Mouse (Mus musculus) MEL (cell line): ENCODE data around the gene A730061H03Rik. TPM values are rescaled to one million over a fixed set of nuclear protein-coding genes. Genes with fewer than 3 reads are reported as not detected.

ENCODE experiments used
- DNase-seq: peaks from one replicate; pipeline ENCODE4 v3.0.0; 2011; ENCODE audit warnings: low read depth, low spot score
- H3K27ac ChIP-seq: 2 replicates; pipeline ENCODE4 v1.5.1; 2012; ENCODE audit warnings: low read depth, mild to moderate bottlenecking, control low read depth, low read length, moderate library complexity; ENCODE audit not compliant: control insufficient read depth
- H3K27me3 ChIP-seq, 2 experiments: fragments of 150-350 bp in 1 of 2; sonication (generic) in 1 of 2; 2 replicates each; pipeline ENCODE4 v1.6.1; 2012; ENCODE audit warnings: low read length in 2 of 2, mild to moderate bottlenecking in 2 of 2, improper control_type of control experiment in 1 of 2, moderate library complexity in 1 of 2; ENCODE audit not compliant: insufficient read depth in 2 of 2, control insufficient read depth in 1 of 2
- H3K36me3 ChIP-seq, 2 experiments: 2 replicates each; pipeline ENCODE4 v1.6.1; 2012 to 2014; ENCODE audit warnings: low read length in 2 of 2, improper control_type of control experiment in 1 of 2, inconsistent platforms in 1 of 2, mild to moderate bottlenecking in 1 of 2; ENCODE audit not compliant: insufficient read depth in 2 of 2, control insufficient read depth in 1 of 2
- H3K4me1 ChIP-seq, 2 experiments: fragments of 150-350 bp in 1 of 2; sonication (generic) in 1 of 2; 2 replicates each; pipeline ENCODE4 v1.6.1; 2012; ENCODE audit warnings: low read length in 2 of 2, improper control_type of control experiment in 1 of 2, mild to moderate bottlenecking in 1 of 2; ENCODE audit not compliant: insufficient read depth in 2 of 2, control insufficient read depth in 1 of 2
- H3K4me3 ChIP-seq, 2 experiments: fragments of 150-350 bp in 1 of 2; sonication (generic) in 1 of 2; 2 replicates each; pipeline ENCODE4 v1.5.1; 2012; ENCODE audit warnings: low read depth in 2 of 2, low read length in 2 of 2, mild to moderate bottlenecking in 2 of 2, moderate library complexity in 2 of 2, control low read depth in 1 of 2, improper control_type of control experiment in 1 of 2; ENCODE audit not compliant: control insufficient read depth in 1 of 2, insufficient read depth in 1 of 2
- H3K79me2 ChIP-seq: 2 replicates; pipeline ENCODE4 v1.6.1; 2012; ENCODE audit warnings: mild to moderate bottlenecking, low read length, moderate library complexity; ENCODE audit not compliant: control insufficient read depth, poor library complexity, insufficient read depth
- H3K9ac ChIP-seq: 2 replicates; pipeline ENCODE4 v1.6.1; 2012; ENCODE audit warnings: low read depth, mild to moderate bottlenecking, control low read depth, low read length, moderate library complexity; ENCODE audit not compliant: control insufficient read depth, poor library complexity, severe bottlenecking
- H3K9me3 ChIP-seq: fragments of 150-350 bp; sonication (generic); replicated peaks from 2 replicates; pipeline ENCODE4 v1.6.1; 2012; ENCODE audit warnings: mild to moderate bottlenecking, low read length, improper control_type of control experiment, moderate library complexity; ENCODE audit not compliant: insufficient read depth
- BHLHE40 ChIP-seq: IDR thresholded peaks from 2 replicates; pipeline ENCODE4 v1.6.1; 2012; ENCODE audit warnings: low read depth, mild to moderate bottlenecking, inconsistent platforms, low read length, improper control_type of control experiment, borderline replicate concordance
- E2F4 ChIP-seq: IDR thresholded peaks from 2 replicates; pipeline ENCODE4 v1.6.1; 2011; ENCODE audit warnings: low read depth, low read length, improper control_type of control experiment, borderline replicate concordance
- EP300 ChIP-seq, 2 experiments: IDR thresholded peaks; 2 replicates each; pipeline ENCODE4 v1.6.1; 2011; ENCODE audit warnings: improper control_type of control experiment in 2 of 2, low read length in 2 of 2, low read depth in 1 of 2, mild to moderate bottlenecking in 1 of 2
- ETS1 ChIP-seq: IDR thresholded peaks from 2 replicates; pipeline ENCODE4 v1.6.1; 2012; ENCODE audit warnings: low read depth, mild to moderate bottlenecking, inconsistent platforms, low read length, improper control_type of control experiment, moderate library complexity
- GATA1 ChIP-seq: IDR thresholded peaks from 2 replicates; pipeline ENCODE4 v1.6.1; 2011; ENCODE audit warnings: low read depth, low read length, improper control_type of control experiment
- KAT2A ChIP-seq: conservative IDR thresholded peaks from 2 replicates; pipeline ENCODE4 v1.6.1; 2012; ENCODE audit warnings: low read depth, low read length, improper control_type of control experiment, inconsistent platforms
- MEF2A ChIP-seq: IDR thresholded peaks from 2 replicates; pipeline ENCODE4 v1.6.1; 2014; ENCODE audit warnings: low read depth, mild to moderate bottlenecking, inconsistent platforms, low read length, improper control_type of control experiment; ENCODE audit not compliant: poor library complexity, insufficient replicate concordance, severe bottlenecking; ENCODE audit errors: extremely low read depth
- MXI1 ChIP-seq: IDR thresholded peaks from 2 replicates; pipeline ENCODE4 v1.6.1; 2011; ENCODE audit warnings: mild to moderate bottlenecking, low read depth, low read length, improper control_type of control experiment
- MYC ChIP-seq: IDR thresholded peaks from 2 replicates; pipeline ENCODE4 v1.6.1; 2011; ENCODE audit warnings: low read depth, mild to moderate bottlenecking, low read length, improper control_type of control experiment, moderate library complexity
- POLR2A ChIP-seq, 2 experiments: IDR thresholded peaks; 2 replicates each; pipeline ENCODE4 v1.6.1; 2011 to 2012; ENCODE audit warnings: low read length in 2 of 2, mild to moderate bottlenecking in 2 of 2, control low read depth in 1 of 2, improper control_type of control experiment in 1 of 2, low read depth in 1 of 2, moderate library complexity in 1 of 2; ENCODE audit not compliant: control insufficient read depth in 1 of 2, insufficient read depth in 1 of 2, poor library complexity in 1 of 2
- POLR2AphosphoS5 ChIP-seq: IDR thresholded peaks from 2 replicates; pipeline ENCODE4 v1.6.1; 2012; ENCODE audit warnings: low read depth, borderline replicate concordance, mild to moderate bottlenecking, inconsistent platforms, low read length, moderate library complexity, mixed read lengths
- RCOR1 ChIP-seq: IDR thresholded peaks from 2 replicates; pipeline ENCODE4 v1.6.1; 2012; ENCODE audit warnings: low read depth, mild to moderate bottlenecking, inconsistent platforms, low read length, improper control_type of control experiment
- SMC3 ChIP-seq: IDR thresholded peaks from 2 replicates; pipeline ENCODE4 v1.6.1; 2011; ENCODE audit warnings: low read depth, low read length, improper control_type of control experiment
- TAL1 ChIP-seq: IDR thresholded peaks from 2 replicates; pipeline ENCODE4 v1.6.1; 2012; ENCODE audit warnings: mild to moderate bottlenecking, inconsistent platforms, low read length, moderate library complexity, mixed read lengths
- UBTF ChIP-seq: IDR thresholded peaks from 2 replicates; pipeline ENCODE4 v1.6.1; 2012; ENCODE audit warnings: low read depth, mild to moderate bottlenecking, inconsistent platforms, low read length, improper control_type of control experiment, moderate library complexity, borderline replicate concordance; ENCODE audit not compliant: insufficient read depth
- USF1 ChIP-seq: IDR thresholded peaks from 2 replicates; pipeline ENCODE4 v1.6.1; 2014; ENCODE audit warnings: low read depth, mild to moderate bottlenecking, inconsistent platforms, low read length, improper control_type of control experiment, moderate library complexity
- ZKSCAN1 ChIP-seq: IDR thresholded peaks from 2 replicates; pipeline ENCODE4 v1.6.1; 2012; ENCODE audit warnings: low read depth, mild to moderate bottlenecking, inconsistent platforms, low read length, improper control_type of control experiment, moderate library complexity
- ZMIZ1 ChIP-seq: IDR thresholded peaks from 2 replicates; pipeline ENCODE4 v1.6.1; 2012; ENCODE audit warnings: low read depth, mild to moderate bottlenecking, inconsistent platforms, low read length, improper control_type of control experiment, moderate library complexity
- polyA plus RNA-seq, 2 experiments: library from polyadenylated mRNA; stranded (reverse) in 1 of 2; unstranded in 1 of 2; fragments of >175 nt in 1 of 2; fragments of >200 nt in 1 of 2; gene quantifications; 2 replicates each; pipeline versions ENCODE4 v1.2.1 to v1.2.4; 2012; ENCODE audit warnings: low replicate concordance in 2 of 2, low read depth in 1 of 2; ENCODE audit not compliant: insufficient read length in 2 of 2, insufficient read depth in 1 of 2, missing spikeins in 1 of 2
- total RNA-seq: library from RNA; depleted of rRNA; stranded (reverse); fragments of 300-350 nt; gene quantifications from 2 replicates; pipeline ENCODE4 v1.2.3, GENCODE M21; 2012

The A730061H03Rik gene
- total and polyA plus RNA-seq, 3 experiments: 0.73 to 0.86 TPM; not detected in 1

DNA sequence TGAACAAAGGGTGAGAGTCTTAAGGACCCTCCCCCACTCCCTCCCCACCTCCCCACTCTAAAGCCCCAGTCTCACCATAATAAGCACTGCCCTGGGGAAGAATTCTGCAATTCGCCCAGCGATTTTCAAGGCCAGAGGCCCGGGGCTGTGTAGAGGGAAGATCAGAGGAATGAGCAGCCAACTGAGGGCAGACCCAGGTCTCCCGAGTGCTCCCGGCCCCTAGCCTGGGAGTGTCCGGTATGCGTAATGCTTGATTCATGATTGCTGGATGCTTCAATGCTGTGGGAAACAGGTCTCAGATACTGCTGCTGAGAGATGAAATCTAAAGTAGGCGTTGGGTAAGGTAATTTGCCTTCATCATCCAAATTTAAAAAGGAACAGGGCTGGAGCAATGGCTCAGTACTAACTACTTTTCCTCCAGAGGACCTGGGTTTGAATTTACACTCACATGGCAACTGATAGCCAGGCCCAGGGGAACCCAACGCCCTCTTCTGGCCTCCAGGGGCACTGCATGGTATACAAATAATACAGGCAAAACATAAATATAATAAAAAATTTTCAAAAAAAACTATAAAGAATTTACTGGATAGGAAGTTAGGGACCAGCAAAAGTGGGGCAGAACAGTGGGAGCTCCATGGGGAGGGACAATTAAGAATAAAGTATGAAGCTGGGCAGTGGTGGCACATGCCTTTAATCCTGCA is 21.9 kb upstream of the A730061H03Rik start (continued):
- no peak for TF ChIP-seq RCOR1
- TF ChIP-seq GATA1: no peak
- TF ChIP-seq EP300 (IDR thresholded peaks at IDR 0.05; ENCODE audit: low read depth in 1 of 2, low read length in 2 of 2): no peak
- TF ChIP-seq POLR2AphosphoS5: no peak
- no peak for TF ChIP-seq BHLHE40
- no peak for TF ChIP-seq ZMIZ1
- TF ChIP-seq MYC: 0 out of 2 replicates have a peak, but pooled peaks have one; percentile 56
- TF ChIP-seq, all 39 proteins: peak for 5

DNA sequence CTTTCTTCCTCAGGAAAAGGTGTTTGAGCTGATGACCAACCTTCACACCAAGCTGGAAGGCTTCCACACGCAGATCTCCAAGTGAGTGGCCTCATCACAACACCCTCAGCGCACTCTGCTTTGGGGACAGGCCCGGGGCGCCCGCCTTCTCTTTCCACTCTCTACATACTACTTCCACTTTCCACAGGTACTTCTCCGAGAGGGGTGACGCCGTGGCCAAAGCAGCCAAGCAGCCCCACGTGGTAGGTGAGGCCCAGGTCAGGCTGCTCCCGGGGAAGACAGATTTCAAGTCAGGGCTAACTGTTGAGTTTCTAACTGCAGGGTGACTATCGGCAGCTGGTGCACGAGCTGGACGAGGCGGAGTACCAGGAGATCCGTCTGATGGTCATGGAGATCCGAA is 20.5 kb upstream of the A730061H03Rik start:
- H3K9ac ChIP-seq: no peak overlapping the region
- no peak overlapping the region for H3K4me3 ChIP-seq
- H3K27me3 ChIP-seq: no peaks in the 10 kb centered on the region
- DNase-seq: no peak
- peaks cover 3 to 22% of the 10 kb centered on the region in 2 experiments for H3K4me1 ChIP-seq
- no peak overlapping the region for H3K27ac ChIP-seq
- peaks cover 12% of the 10 kb centered on the region for H3K79me2 ChIP-seq
- H3K9me3 ChIP-seq: no peaks in the 10 kb centered on the region
- H3K36me3 ChIP-seq: peaks cover 0 to 21% of the 10 kb centered on the region in 2 experiments; a peak in 2 of 4 replicates
- TF ChIP-seq MXI1 (no peak), E2F4 (no peak), UBTF (no peak), ZKSCAN1 (no peak), MEF2A (no peak), ETS1 (no peak), KAT2A (no peak), POLR2A (IDR thresholded peaks at IDR 0.05; ENCODE audit: control insufficient read depth in 1 of 2, insufficient read depth in 1 of 2, low read depth in 1 of 2, low read length in 2 of 2, poor library complexity in 1 of 2) (no peak), SMC3 (no peak), TAL1 (no peak), USF1 (no peak), ZMIZ1 (no peak)
- TF ChIP-seq, all 39 proteins: peak for 0
